Mouse (Mus musculus) megakaryocyte-erythroid progenitor cell, adult 5-6 weeks (primary cell): ENCODE data around the gene Cpa2. TPM values are rescaled to one million over a fixed set of nuclear protein-coding genes. Genes with fewer than 3 reads are reported as not detected.

ENCODE experiments used
- ATAC-seq: replicated peaks from 2 replicates; pipeline ENCODE4 v1.8.0; 2016; ENCODE audit warnings: mild to moderate bottlenecking, inconsistent platforms; ENCODE audit not compliant: severe bottlenecking, poor library complexity, low FRiP score, low TSS enrichment
- total RNA-seq, 2 experiments: library from RNA; stranded (forward) in 1 of 2; stranded (reverse) in 1 of 2; fragments of 200-1000, 215-1000 nt in 1 of 2; fragments of >200 nt in 1 of 2; fragmentation: Nextera tagmentation in 1 of 2; gene quantifications; 2 replicates each; pipeline ENCODE4 v1.2.3; 2014 to 2017

Cpa2 gene
- total RNA-seq, 2 experiments from 2014 or later, result not detected

DNA sequence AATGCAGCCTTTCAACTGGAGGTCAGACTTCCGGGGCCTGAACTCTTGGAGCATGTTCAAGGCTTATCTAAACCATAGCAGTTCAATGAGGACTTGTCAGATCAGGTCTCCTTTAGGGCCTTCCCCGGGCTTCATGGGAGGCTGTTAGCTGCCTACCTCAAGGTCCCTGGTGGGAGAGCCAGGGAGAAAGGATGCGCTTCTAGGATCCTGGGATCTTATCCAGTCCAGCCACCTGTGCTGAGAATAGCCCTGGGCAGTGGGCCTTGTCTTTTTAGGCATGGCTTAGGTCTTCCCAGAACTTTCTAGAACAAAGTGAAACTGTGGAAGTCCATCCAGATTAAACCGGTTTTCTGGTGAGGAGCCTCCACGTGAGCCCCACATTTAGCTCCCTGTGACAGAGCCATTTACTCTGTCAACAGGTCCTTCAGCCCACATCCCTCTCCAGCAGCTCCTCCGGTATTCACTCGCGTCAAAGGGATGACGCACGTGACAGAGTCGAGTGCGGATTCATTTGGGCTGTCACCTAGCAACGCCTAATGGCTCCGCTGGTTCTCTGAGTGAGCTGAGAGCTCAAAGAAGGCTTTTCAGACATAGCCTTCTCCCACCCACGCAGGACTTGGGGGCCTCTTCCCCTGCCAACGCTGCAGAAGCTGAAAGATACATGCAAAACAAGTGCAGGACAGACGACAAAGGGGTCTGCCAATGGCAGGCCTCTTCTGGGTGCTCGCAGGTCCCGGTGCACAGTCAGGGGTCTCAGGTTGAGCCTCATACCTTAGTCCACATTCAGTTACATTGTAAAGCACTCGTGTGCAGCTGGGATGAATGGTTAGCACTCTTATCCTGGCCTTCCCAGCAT is 31.3 kb downstream of the Cpa2 start:
- no peak for ATAC-seq

DNA sequence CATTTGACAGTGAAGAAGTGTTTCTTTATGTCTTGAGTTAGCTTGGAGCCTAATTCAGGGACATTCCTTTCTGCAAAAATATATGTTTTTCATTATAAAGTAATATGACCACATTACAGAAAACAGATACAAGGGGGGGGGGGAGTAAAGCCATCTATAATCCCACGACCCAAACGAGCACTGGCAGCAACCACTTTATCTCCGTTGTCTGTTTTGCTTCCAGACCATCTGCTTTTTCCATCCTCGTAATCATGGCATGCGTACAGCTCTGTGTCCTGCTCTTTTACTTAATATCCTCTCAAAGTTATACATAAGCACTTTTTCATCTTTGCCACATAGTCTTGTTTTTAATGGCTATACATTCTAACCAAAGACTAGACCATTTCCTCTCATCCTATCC is 32.0 kb downstream of the Cpa2 start:
- no peak for ATAC-seq

DNA sequence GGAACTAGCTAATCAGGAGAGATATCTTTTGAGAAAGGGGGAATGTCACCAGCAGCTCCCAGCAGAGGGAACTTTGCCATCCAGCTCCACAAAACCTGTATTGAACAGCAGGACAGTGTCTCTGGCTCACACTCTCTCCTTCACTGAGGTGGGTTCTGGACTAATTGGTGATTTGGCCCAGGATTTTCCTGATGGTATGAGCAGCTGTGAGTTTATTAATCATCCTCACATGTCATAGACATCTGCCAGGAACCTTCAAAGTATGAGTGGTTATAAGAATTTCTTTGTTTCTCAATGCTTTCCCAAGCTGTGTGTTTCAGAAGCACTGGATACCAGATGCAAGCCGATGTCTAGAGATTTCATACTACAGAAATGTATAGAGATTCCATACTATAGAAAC is 33.6 kb downstream of the Cpa2 start:
- ATAC-seq, result no peak

DNA sequence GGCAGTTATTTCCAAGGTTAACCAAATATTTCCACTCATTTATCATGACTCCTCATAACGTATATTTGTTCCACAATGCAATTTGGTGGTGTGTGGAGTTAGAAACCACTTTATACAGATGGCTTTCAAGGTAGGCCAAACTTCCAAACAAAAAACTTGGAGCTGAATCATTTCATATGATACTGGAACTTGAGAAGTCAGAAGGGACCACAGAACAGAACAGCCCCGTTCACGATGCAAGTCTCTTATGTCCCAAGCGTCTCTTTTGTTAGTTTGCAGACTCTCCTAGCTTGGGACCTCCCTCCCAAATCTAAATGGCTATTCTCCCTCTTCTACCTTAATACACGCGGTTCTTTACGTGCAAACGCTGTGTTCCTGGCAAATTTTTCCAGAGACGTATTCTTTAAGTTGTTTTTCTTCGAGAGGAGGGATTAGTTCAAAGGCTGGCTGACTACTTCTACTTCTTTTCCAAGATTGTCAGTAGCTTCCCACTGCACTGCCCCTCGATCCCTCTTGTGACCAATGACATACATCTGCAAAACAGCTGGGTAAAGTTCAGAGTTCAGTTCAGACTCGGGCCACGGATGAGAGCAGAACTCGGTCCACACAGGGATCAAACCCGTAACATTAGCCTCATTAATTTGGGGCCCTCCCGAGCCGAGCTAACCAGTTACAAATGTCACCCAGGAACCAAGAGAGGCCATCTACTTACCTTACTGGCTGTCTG is 35.3 kb downstream of the Cpa2 start:
- ATAC-seq, result no peak

DNA sequence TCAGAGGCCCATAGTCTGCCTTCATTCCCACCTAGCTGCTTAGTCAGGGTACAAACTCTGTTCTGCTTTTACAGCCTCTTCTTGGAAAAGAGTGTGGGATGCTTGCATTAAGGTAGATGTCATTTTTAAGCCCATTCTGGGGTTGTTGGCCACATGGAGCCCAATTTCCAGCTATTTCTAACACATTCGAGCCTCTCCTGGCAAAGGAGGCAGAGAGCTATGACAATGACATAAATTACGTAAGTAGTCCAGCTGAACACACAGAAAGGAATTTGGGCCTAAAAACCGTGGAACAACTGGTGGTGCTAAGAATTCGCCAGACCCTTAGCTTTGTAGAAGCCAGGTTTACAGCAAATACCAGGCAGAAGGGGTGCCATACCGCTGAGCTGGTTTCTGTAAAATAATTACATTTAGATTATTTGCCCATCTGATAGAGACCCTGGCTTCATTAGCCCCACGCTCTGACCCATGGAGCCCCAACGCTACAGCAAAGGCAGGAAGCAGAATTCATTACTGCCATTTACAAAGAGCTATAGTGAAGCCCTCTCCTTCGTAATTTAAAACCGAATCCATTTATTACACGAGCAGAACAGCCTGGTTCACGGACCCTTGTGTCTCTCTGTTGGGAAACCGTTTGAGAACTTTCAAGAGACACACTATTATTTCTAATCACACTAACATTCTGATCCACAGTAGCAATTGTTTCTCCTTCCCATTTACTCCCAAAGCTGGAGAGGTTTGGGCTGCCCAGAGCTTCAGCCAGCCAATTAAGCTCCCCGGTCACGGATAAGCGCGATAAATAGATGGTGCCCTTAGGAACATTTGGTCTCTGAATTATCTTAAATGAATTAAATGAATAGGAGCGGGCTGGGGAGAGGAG is 38.8 kb downstream of the Cpa2 start:
- ATAC-seq, result no peak

DNA sequence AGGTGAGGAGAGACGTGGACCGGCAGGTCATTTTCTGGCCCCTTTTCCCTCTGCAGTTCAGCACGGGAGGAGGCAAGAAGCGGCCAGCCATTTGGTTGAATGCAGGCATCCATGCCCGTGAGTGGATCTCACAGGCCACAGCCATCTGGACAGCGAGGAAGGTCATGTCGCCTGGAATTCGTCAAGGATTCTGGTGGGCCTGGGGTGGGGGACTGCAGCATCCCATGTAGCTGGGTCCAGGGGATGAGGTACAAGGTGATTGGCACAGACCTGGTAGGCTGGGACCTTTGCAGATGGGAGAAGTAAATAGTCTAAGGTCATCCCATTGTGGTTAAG is 39.4 kb downstream of the Cpa2 start:
- ATAC-seq, result no peak

DNA sequence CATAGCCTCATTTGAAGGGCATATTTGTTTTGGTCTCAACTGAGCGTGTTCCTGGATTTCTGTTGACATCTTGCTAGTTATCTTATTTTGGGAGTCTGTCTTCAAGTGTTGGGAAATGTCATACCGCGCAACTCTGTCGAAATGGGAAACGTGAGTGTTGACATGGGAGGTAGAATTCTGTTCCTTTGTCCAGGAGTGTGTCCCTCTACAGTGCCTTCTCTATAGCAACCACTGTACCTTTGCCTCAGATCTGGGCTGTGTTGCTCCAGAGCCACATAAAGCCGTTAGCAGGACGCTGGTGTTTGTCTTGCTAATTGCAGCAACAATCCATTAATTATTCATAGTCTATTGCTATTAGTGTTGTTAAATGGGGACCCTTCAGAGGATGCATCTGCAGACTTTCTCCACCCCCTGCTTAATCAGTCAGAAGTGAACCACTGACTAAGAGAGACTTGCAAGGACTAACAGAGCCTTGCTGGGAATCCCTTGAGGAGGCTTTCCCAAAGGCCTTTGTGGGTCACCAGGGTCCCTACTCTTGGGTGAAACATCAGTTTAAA is 45.6 kb downstream of the Cpa2 start:
- ATAC-seq, result no peak

DNA sequence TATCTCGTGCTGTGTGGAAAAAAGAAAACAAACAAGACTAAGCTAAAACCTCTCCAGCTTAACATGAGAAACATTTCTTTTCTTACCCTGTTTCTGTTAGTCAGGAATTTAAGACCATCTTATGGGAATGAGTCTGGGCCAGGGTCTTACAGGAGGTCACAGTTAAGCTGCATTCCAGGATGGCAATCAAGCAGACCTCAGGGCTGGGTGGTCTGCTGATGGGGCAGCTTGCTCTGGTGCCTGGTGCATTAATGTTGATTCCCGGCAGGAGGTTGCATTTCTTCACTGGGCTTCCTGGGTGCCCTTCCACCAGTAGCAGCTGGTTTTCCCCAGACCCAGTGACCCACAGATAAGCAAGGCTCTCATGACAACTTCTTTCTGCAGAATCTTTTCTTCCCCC is 48.4 kb downstream of the Cpa2 start:
- no peak for ATAC-seq

DNA sequence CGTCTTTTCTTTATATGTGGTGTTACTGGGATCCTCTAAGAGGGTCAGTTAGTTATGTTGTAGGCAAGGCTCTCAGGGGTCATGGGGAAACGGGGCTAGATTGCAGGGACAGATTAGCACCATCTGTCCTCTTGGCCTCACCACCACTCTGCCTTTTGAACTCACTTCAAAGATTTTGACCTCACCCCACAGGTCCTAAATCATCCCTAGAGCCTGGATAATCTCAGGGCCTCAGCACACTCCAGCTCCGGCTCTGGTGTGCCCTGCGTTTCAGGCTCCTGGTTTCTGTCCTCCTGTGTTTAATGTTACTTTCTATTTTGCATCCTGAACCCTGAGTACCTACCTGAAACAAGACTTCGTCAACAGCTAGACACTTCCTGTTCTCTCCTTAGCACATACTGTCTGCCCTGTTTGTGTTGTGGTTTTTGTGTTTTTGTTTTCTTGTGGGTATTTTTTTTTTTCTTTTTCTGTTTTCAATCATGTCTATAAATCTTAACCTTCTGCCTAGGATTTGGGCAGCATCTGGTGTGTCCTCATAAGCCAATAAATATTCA is 50.5 kb downstream of the Cpa2 start:
- no peak for ATAC-seq

DNA sequence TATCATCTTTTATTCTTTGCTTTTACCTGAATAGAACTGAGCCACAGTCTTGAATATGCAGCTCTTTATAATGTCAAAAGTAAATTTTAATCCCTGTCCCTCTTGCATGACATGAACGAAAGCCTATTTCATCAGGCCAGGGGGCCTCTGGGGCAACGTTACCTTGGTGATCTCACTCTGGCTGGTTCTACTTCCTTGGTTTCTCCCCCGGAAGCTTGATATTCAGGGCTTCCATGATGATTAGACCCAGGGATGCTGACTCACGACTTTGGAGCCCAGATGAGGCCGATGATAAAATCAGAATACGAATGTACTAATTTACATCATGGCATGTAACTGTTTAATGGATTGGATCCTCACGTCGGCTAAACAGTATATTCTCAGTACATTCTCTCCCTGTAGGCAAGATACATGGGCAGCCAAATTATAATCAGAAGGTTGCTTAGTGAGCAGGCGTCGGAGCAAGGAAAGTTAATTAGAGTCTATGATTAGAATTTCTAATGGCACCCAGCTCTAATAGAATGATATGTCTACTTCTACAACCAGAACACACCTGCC is 51.1 kb downstream of the Cpa2 start:
- no peak for ATAC-seq

DNA sequence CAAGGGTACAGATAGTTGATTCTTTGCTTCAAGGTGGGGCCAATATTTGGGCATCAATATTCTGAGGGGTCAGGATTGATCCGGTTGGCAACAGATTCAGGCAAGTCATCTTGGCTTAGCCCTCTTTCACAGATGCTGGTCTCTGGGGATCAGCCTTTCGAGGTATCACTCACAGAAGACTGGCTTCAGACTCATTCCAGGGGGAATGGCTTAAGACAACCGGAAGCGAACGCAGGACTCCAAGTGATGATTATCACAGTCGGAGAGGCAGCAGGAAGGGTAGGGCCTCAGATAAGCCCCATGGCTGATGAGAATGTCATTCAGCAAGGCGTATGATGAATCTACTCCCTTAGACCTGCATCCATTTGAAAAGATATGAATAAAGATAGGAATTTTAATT is 53.0 kb downstream of the Cpa2 start:
- no peak for ATAC-seq

DNA sequence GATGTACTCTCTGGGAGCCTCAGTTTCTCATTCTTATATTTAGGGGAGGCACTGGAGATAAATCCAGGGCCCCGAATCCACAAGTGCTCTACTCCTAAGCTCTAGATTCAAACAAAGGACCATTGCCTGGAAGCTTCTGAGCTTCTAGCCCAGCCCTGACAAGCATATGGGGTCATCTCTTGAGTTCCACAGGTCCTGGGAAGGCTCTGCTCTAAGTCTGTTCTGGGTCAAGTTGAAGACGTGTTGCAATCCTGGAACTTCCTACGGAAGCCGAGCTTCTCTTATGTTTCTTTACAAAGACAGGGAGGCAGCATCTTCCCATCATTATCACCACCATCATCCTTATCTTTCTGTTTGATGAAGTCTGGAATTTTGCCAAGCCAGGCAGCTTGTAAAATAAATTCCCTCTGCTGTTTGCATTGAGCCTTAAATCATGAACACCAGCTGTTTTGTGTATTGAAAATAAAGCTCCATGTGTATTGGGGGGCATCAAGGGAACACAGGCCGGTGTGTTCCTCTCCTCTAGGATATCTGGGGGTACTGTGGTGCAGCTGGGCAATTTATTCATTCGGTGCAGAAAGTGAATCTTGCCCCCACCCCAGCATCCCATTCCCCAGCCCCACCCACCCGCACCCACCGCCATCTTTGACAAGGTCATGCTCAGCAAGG is 55.0 kb downstream of the Cpa2 start:
- no peak for ATAC-seq

DNA sequence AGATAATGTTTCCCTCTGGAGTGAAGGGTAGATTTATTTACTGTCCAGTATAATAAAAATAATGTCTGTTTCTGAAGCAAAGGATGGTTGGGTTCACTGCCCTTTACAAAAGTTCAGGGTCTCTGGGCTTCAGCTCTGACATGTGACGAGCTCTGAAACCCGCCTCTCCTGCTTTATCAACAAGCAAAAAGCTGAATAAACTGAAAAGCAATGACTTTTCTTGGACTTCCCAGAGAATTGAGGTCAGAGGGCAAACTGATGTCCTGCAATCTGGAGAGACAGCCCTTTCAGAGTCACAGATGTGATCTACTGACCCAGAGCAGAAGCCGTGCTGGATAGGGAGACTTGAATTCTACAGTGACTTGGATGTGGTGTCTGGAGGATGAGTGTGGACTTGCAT is 58.7 kb downstream of the Cpa2 start:
- ATAC-seq, result no peak

DNA sequence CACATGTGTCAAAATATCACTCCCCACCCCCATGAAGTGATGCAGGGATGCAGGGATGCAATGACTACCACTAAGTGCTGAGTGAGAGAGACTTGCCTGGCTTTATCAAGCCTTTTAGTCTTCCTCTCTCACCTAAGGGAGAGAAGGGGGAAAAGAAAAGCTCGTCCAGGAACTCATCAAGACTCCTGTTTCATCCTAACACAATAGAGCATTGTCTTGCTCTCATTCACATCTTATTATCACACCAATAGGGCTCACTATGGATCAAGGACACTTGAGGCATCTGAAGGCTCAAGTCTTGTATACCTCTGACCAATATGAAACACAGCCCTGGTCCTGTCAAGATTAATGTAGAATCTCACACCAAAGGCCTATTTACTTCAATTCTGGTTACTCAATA is 59.6 kb downstream of the Cpa2 start:
- ATAC-seq, result no peak

DNA sequence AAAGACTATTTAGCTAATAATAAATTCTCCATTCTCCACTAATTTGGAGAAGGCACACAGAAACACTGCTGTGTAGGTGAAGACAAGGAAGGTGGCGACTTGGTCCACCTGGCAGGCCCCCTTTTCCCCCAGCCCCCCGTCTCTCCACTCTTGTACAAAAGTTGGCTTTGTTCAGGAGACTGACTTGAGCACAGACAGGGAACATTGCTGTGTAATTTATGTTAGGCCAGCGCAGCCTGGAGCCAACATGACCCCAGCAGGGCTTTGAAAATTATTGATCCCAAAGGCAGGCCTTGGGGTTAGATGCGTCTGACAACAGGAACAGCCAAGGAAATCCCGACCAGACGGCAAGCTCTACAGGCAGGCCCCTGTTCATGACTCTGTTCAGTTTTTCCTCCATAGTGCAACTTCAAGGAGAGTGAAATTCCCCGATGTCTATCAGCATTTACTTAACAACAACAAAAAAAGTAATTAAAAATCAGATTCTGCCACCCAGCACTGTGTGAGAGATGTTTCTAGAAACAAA is 63.0 kb downstream of the Cpa2 start:
- ATAC-seq, result no peak

DNA sequence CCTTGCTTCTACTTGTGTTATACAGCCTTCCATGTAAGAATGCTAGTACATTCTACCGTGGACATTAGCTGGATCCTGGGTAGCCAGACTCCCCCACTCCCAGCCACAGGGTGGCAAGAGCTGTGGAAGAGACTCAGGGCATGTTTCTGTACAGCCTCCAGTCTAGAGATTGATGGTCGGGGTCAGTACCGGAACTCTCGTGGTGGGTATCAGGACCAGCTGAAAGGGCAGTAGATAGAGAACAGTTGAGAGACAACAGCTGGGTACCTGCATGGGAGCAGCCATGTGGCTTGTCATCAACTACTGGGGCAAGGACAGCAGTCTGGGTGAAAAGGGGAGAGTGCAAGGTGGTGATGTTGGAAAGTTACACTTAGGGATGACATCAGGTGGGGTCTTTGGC is 63.7 kb downstream of the Cpa2 start:
- no peak for ATAC-seq

DNA sequence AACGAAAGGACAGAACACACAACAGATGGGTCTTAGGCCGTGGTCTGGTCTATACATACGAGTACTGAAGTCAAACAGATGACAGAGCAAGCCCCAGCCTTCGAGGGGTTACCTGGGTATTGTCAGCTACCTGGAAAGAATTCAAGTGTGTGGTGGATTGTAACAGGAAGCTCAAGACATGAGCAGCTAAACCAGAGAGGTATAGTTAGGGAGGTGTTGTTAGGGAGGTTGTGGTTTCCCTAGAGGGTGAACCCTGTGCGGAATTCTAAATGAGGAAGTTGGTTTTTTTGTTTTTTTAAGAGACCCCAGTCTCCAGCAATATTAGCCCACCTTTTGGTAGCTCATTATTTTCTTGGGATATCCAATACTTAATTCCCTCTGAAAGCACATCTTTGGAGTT is 64.3 kb downstream of the Cpa2 start:
- ATAC-seq, result no peak

DNA sequence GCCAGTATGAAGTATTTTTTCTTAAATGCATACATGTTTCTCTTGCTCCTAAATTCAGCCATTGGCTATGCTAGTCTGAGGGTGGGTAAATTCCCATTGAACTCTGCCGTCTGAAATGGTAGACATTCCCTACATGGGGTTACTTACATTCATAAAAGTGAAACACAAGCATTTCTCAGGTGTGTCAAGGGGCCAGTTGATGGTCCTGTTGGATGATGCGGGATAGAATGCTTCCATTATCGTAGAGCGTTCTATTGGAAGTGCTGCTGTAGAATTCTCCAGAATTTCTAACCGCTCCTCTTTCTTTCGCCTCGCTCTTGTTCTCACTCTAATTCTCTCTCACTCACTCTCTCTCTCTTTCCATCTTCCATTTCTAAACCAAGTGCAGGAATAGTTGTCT is 69.3 kb downstream of the Cpa2 start, which contains the start of gene Cpa5:
Gene Cpa5 (plus strand): TSS at position 301 of the 400 bp plus-strand sequence.
- ATAC-seq, result no peak

DNA sequence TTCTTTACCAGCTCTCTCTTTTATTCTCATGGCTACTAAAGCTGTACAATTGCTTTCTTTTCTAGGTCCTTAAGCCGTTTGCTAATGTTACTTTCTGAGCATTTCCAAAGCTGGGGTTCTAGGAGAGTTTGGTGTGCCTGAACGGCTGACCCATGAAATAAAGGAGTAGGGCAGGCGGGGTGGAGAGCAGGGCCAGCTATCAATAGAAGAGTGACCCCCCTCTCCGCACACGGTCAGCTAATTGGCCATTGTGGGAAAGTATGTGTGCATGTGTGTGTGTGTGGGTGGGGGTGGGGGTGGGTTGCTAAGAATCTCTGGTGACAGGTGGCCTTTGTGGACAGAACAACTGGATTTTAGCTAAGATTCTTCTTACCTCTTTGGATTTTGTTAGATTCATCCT is 69.8 kb downstream of the Cpa2 start:
- no peak for ATAC-seq
